Mouse (Mus musculus) kidney, embryonic 16.5 days (tissue): ENCODE measurements around the gene Bcl2l12. TPM values are rescaled to one million over a fixed set of nuclear protein-coding genes. Genes with fewer than 3 reads are reported as not detected.

Source experiments
- ATAC-seq: fragments of 200-750 bp; cut with Nextera tagmentation; 2 replicates; pipeline ENCODE4 v1.8.0; 2017; ENCODE audit warnings: moderate TSS enrichment; ENCODE audit not compliant: low FRiP score, low TSS enrichment
- H3K27ac ChIP-seq: fragments of 300-500 bp; sonication (generic); 2 replicates; pipeline ENCODE4 v1.5.1; 2014; ENCODE audit warnings: low read length
- H3K27me3 ChIP-seq: fragments of 300-500 bp; sonication (generic); 2 replicates; pipeline ENCODE4 v1.6.1; 2014; ENCODE audit warnings: low read length, control low read depth, mixed read lengths; ENCODE audit not compliant: insufficient read depth
- H3K36me3 ChIP-seq: fragments of 300-500 bp; sonication (generic); 2 replicates; pipeline ENCODE4 v1.6.1; 2014; ENCODE audit warnings: low read length, control low read depth, mixed read lengths; ENCODE audit not compliant: insufficient read depth
- H3K4me1 ChIP-seq: fragments of 300-500 bp; sonication (generic); 2 replicates; pipeline ENCODE4 v1.6.1; 2014; ENCODE audit warnings: low read length, control low read depth, mixed read lengths; ENCODE audit not compliant: insufficient read depth
- H3K4me2 ChIP-seq: fragments of 300-500 bp; sonication (generic); replicated peaks from 2 replicates; pipeline ENCODE4 v1.6.1; 2014; ENCODE audit warnings: low read depth, low read length
- H3K4me3 ChIP-seq: fragments of 300-500 bp; sonication (generic); 2 replicates; pipeline ENCODE4 v1.5.1; 2014; ENCODE audit warnings: mild to moderate bottlenecking, low read length
- H3K9ac ChIP-seq: fragments of 300-500 bp; sonication (generic); replicated peaks from 2 replicates; pipeline ENCODE4 v1.6.1; 2014; ENCODE audit warnings: low read length
- H3K9me3 ChIP-seq: fragments of 300-500 bp; sonication (generic); 2 replicates; pipeline ENCODE4 v1.6.1; 2016; ENCODE audit warnings: low read length, control low read depth
- WGBS: fragments of 180-500 bp; shearing (Covaris S2); extraction: QIAGEN DNeasy Blood & Tissue Kit; methylation state at CpG from one replicate; pipeline ENCODE4 v1.1.7; 2014; 5-methylcytosine and 5-hydroxymethylcytosine counted together
- polyA plus RNA-seq: library from polyadenylated mRNA; unstranded; fragments of >200 nt; fragmentation: Nextera tagmentation; extraction: Ambion mirVana; gene quantifications from 2 replicates; pipeline ENCODE4 v1.2.1, GENCODE M21; 2015

Gene Bcl2l12
- polyA plus RNA-seq, 1 experiment from 2014 or later = 56.1 TPM

DNA sequence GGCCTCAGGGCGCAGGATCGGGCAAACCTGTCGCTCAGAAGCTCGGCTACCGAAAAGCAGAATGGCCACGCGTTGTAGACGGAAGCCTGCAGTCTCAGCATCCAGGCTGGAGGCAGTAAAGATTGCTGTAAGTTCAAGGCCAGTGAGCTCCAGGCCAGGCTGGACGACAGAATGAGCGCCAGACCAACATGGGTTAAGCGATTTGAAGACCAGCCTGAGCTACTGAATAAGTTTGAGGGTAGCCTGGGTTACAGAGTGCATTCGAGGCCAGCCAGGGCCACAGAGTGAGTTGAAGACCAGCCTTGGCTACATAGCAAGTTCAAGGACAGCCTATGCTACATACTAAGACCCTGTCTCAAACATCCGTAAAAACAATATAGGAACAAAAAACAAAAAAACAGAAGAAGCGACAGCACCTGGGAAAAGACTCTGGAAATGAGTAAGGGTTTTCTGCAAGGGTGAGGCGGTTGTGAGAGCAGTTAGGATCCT is 528 bp downstream of the Bcl2l12 start:
- Histone ChIP-seq H3K4me1 (peaks cover 40% of the 10 kb centered on the region), H3K27me3 (no peaks in the 10 kb centered on the region), H3K27ac (peak overlapping the region; percentile 95), H3K9me3 (no peaks in the 10 kb centered on the region), H3K36me3 (peaks cover 54% of the 10 kb centered on the region), H3K4me3 (peak overlapping the region; percentile 89), H3K9ac (peak overlapping the region; percentile 92), H3K4me2 (peak overlapping the region; percentile 96)
- WGBS = 3% methylated on average over 15 of the region's 15 CpGs
- ATAC-seq = peak; percentile 2; the same call in 1 of the 2 replicates

DNA sequence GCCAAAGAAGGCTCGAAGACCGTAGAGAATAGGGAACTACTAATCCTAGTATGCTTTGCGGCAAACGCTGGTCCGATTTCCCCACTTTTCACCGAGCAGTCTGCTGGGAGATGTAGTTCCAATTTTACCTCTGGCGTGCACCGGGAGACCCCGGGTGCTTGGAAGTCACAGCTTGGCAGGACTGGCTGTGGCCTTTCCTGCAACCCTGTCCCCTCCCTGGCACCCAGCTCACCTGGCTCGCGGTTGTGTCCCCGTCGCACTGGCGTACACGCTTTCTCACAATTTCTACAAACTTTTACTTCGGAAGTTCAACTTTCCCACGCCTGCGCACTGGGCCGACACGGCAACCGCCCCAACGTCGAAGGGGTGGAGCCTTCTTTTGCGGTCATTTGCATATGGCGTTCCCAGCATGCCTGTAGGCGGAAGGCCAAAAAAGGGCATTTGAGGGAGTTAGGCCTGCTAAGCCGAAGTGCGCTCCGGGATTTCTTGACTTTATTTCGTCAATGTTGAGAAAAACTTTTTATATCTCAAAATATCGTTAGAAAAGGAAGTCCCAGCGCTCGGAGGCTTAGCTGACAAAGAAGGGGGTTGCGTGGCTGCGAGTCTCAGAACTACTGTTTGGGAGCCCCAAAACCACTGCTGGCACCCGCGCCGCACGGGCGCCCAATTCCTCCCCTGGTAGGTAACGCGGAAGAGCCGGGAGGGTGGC is 1.1 kb downstream of the Bcl2l12 start, which contains the start of gene Irf3:
Irf3 (plus strand) TSS at position 418 of the 709 bp plus-strand sequence.
- Histone ChIP-seq H3K4me1 (peaks cover 40% of the 10 kb centered on the region), H3K9me3 (no peaks in the 10 kb centered on the region), H3K36me3 (peaks cover 54% of the 10 kb centered on the region), H3K27ac (peak within 1 kb of the TSS; percentile 95), H3K9ac (peak within 1 kb of the TSS; percentile 92), H3K27me3 (no peaks in the 10 kb centered on the region), H3K4me3 (peak within 1 kb of the TSS; percentile 89), H3K4me2 (peak within 1 kb of the TSS; percentile 96)
- under 1% methylated on average over 43 of the region's 43 CpGs for WGBS
- ATAC-seq = peak; percentile 91

DNA sequence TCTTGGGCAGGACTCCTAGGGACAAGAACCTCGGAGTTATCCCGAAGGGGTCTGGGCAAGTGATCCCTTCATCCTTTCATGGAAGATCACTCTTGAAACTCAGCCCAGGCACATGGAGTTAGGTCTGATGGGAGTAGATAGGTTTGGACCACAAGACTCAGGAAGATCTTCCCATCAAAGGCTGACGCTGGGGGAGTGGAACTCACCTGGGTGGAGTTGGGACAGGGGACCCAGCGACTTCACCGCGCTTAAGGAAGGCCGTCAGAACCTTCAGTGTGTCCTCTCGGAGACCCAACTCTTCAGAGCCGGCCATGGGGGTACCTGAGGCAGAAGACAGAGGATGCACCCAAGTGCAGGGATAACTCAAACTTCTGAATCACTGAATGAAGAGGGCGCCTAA is 1.8 kb downstream of the Bcl2l12 start:
- H3K27me3 ChIP-seq = no peaks in the 10 kb centered on the region
- no peaks in the 10 kb centered on the region for H3K9me3 ChIP-seq
- WGBS = 6% methylated on average over 10 of the region's 10 CpGs
- H3K9ac ChIP-seq = peak overlapping the region; percentile 92
- H3K4me1 ChIP-seq = peaks cover 40% of the 10 kb centered on the region
- peak overlapping the region; percentile 95; the same call in 1 of the 2 replicates for H3K27ac ChIP-seq
- peak overlapping the region; percentile 96 for H3K4me2 ChIP-seq
- no peak for ATAC-seq
- H3K4me3 ChIP-seq = peak overlapping the region; percentile 89
- H3K36me3 ChIP-seq = peaks cover 54% of the 10 kb centered on the region

DNA sequence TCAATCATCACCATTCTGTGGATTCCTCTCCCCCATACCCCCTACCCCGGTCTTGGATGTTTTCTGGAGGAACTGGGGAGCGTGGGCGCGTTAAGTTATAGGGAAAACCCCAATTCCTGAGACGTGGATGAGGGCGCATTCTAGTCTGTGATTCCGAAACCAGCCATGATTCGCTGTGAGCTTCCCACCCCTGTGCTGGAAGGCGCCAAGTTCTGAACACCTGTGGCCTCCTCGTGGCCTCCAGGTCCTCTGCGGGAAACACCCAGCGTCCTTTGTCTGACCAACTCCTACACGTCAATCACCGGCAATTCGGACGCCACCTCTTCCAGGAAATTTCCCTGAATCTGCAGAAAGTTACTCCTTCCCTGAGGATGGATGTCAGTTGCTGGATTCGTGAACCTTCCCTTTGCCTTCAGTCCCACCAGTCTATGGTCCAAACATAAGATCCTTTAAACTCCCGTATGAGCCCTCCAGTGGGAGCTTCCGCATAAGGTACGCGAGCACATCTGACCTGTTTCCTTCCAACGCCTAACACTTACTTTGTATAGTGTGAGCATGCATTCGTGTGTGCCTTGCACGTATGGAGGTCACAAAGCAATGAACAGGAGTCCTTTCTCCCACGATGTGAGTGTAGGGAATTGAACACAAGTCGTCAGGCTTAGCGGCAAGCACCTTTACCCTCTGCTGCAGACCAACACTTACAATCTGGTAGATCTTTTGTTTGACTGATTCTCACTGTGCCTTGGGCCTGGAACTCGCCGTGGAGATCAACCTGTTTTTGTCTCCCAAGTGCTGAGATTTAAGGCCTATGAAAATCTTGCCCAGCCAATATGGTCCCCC is 11.4 kb downstream of the Bcl2l12 start:
- Histone ChIP-seq H3K4me1 (peaks cover 35% of the 10 kb centered on the region), H3K9me3 (no peaks in the 10 kb centered on the region), H3K4me2 (peak overlapping the region; percentile 59), H3K27me3 (no peaks in the 10 kb centered on the region), H3K9ac (peak overlapping the region; percentile 82), H3K27ac (peak overlapping the region; percentile 94), H3K4me3 (peak overlapping the region; percentile 60), H3K36me3 (peaks cover 32% of the 10 kb centered on the region)
- WGBS = 1% methylated on average over 29 of the region's 29 CpGs
- ATAC-seq = peak; percentile 28

DNA sequence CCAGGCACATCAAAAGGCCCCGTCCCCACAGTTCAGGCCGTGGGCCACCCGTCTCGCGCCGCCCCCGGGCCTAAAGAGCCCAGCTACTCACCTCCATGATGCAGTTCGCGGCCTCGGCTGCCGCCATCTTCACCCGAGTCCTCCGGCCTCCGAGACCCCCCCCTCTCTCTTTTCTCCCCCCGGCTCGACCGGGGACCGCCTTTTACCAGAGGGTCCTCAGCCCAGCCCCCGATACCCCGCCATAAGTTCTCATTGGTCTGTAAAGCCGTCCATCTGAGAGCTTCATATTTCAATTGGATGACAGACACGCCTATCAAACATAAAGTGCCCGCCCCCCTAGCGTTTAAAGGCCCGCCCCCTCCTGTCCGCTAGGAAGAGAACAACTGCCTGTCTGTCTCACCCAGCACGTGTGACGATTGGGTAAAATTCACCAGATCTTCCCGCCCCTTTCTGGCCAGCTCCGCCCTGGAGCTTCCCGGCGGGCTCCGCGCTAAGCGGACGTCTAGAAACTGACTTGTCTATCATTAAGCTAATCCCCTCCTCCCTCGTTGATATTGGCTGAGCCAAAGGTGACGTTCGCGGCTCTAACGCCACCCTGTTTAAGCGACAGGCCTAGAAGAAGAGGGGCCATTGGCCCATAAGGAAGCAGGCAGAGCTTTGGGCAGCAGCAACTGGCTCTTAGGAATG is 12.2 kb downstream of the Bcl2l12 start, which contains the start of gene Prmt1:
Prmt1 (minus strand) TSS at position 377 of the 687 bp plus-strand sequence.
- peaks cover 33% of the 10 kb centered on the region for H3K36me3 ChIP-seq
- peak within 1 kb of the TSS; percentile 98 for H3K4me3 ChIP-seq
- H3K9me3 ChIP-seq = no peaks in the 10 kb centered on the region
- WGBS = under 1% methylated on average over 42 of the region's 42 CpGs
- H3K4me2 ChIP-seq = peak within 1 kb of the TSS; percentile 63
- no peaks in the 10 kb centered on the region for H3K27me3 ChIP-seq
- peak; percentile 97 for ATAC-seq
- peak within 1 kb of the TSS; percentile 99 for H3K9ac ChIP-seq
- H3K27ac ChIP-seq = peak within 1 kb of the TSS; percentile 97
- peaks cover 35% of the 10 kb centered on the region for H3K4me1 ChIP-seq

DNA sequence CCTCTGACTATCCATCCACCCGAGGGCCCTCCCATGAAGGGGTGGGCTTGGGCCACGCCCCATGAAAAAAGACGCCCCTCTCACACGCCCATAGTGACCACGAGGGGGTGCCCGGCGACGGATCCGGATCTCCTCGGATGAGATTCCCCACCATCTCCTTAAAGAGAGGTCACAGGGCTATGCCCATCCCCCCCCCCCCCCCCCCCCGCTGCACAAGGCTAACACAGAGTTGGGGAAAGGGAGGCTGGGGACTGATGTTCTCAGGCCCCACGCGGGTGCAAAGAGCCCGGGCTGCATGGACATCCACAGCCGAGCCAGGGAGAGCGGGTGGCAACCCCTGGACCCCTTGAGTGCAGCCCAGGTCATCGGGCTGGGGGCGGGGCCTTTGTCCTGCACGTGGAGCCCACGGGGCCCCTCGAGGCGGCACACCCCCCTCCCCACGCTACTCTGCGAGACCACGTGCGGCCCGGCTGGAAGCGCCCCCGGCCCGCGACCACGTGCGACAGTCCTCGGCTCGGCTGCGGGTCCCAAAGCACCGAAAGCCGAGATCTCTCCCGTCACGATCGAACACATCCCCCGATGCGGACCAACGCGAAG is 12.8 kb downstream of the Bcl2l12 start:
- under 1% methylated on average over 40 of the region's 45 CpGs for WGBS
- H3K4me2 ChIP-seq = peak overlapping the region; percentile 63
- peak overlapping the region; percentile 97 for H3K27ac ChIP-seq
- ATAC-seq = peak; percentile 4
- H3K9me3 ChIP-seq = no peaks in the 10 kb centered on the region
- H3K27me3 ChIP-seq = no peaks in the 10 kb centered on the region
- peaks cover 35% of the 10 kb centered on the region for H3K4me1 ChIP-seq
- peak overlapping the region; percentile 99 for H3K9ac ChIP-seq
- H3K36me3 ChIP-seq = peaks cover 33% of the 10 kb centered on the region
- H3K4me3 ChIP-seq = peak overlapping the region; percentile 98

DNA sequence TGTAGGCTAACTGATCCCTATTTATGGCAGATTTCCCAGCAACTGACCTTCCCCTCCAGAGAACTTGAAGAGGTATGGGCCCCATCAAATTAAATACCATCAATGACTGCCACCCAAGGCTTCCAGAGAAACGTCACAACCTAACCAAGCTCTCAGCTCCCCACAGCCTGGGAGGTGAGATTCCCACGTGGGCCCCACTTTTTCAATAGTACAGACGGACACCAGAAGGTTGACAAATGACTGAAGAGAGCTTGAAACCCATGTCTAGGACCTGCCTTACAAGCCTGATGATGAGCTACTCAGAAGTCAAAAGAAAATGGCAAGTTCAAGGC is 13.7 kb downstream of the Bcl2l12 start:
- 28% methylated on average over 3 of the region's 3 CpGs for WGBS
- H3K27me3 ChIP-seq = no peaks in the 10 kb centered on the region
- peak overlapping the region; percentile 99 for H3K9ac ChIP-seq
- peak overlapping the region; percentile 97; the same call in 1 of the 2 replicates for H3K27ac ChIP-seq
- no peak for ATAC-seq
- H3K9me3 ChIP-seq = no peaks in the 10 kb centered on the region
- H3K4me3 ChIP-seq = peak overlapping the region; percentile 98
- peak overlapping the region; percentile 63 for H3K4me2 ChIP-seq
- peaks cover 35% of the 10 kb centered on the region for H3K36me3 ChIP-seq
- H3K4me1 ChIP-seq = peaks cover 35% of the 10 kb centered on the region

DNA sequence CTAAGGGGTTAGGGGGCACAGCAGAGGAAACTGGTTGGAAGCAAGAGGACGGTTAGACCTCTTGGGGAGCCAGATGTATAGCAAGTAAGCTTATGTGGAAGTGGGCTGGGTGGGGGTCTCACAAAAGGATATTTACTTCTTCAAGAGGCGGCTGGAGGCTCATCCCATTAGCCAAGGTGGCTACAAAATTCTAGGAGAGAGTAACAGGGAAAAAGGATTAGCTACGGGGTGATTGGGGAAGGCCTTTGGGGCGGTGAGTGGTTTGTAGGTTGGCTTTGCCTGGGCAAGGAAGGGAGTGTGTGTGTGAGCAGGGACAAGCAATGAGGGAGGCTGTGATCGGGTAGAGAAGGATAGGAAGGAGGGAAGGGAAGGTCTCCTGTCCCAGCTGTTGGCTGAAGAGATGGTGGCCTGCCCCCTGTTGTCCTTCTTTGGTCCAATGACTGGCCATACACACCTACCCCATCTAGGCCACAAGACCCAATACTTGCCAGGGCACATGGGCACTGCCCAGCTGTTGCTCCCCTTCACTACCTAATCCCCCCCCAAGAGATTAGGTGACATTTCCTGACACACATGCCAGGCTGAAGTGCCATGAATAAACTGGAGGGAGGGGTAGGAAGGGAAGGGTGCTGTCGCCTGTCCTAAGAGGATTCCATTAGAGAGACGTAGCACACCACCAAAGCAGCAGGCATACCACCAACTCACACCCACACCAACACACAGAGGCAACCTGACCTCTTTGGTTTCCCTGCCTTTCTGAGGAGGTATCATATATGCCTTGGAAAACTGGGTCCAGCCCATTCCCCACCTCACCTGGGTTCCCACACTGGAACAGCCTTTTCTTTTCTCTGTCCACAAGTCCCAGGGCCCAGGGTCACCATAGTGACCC is 14.3 kb downstream of the Bcl2l12 start:
- Histone ChIP-seq H3K4me3 (peak overlapping the region; percentile 98), H3K36me3 (peaks cover 38% of the 10 kb centered on the region), H3K27ac (peak overlapping the region; percentile 97; the same call in 1 of the 2 replicates), H3K4me1 (peaks cover 35% of the 10 kb centered on the region), H3K9me3 (no peaks in the 10 kb centered on the region), H3K27me3 (no peaks in the 10 kb centered on the region), H3K4me2 (peak overlapping the region; percentile 63), H3K9ac (peak overlapping the region; percentile 99; the same call in 1 of the 2 replicates)
- no peak for ATAC-seq
- WGBS = 64% methylated on average over 7 of the region's 7 CpGs
